Comparison of ENCODE assay signal across 21 mouse cellular contexts in genomic region chr5:35417707-35418106, GRCm38 (mm10). TPM values are rescaled to one million over a fixed set of nuclear protein-coding genes. Genes with fewer than 3 reads are reported as not detected.
"Had no signal": no experiment of that assay in that cellular context is flagged by ENCODE, and none has a peak within 500 bp of the region (broad histone marks: within the 10 kb centered on the region; RNA-seq: fewer than 3 reads in every experiment).

No protein-coding gene starts in this region.

- H3K9me3 ChIP-seq: kidney, embryonic 15.5 days; liver, embryonic 13.5 days; midbrain, embryonic 12.5 days; midbrain, embryonic 15.5 days; neural tube, embryonic 13.5 days had no signal

- ATAC-seq: lung, postnatal 0 days; midbrain, embryonic 15.5 days had no signal

- H3K36me3 ChIP-seq: kidney, embryonic 15.5 days; liver, embryonic 13.5 days; midbrain, embryonic 12.5 days; midbrain, embryonic 15.5 days; neural tube, embryonic 13.5 days had no signal

- H3K4me2 ChIP-seq: kidney, embryonic 15.5 days; liver, embryonic 13.5 days; lung, embryonic 14.5 days; midbrain, embryonic 12.5 days; midbrain, embryonic 15.5 days; neural tube, embryonic 13.5 days had no signal

- H3K27ac ChIP-seq: kidney, embryonic 15.5 days; left cerebral cortex, adult 2 months; liver, embryonic 13.5 days; macrophage; midbrain, embryonic 12.5 days; midbrain, embryonic 15.5 days; neural tube, embryonic 13.5 days had no signal

- H3K4me1 ChIP-seq: kidney, embryonic 15.5 days; liver, embryonic 13.5 days; neural tube, embryonic 13.5 days had no signal

- H3K9ac ChIP-seq: kidney, embryonic 15.5 days; liver, embryonic 13.5 days; lung, embryonic 14.5 days; midbrain, embryonic 12.5 days; midbrain, embryonic 15.5 days; neural tube, embryonic 13.5 days had no signal

- H3K4me3 ChIP-seq: kidney, embryonic 15.5 days; left cerebral cortex, adult 2 months; liver, embryonic 13.5 days; midbrain, embryonic 12.5 days; midbrain, embryonic 15.5 days; neural tube, embryonic 13.5 days had no signal

- DNase-seq: kidney, adult 11 months; kidney, postnatal 10 days; kidney, postnatal 36 days; layer of hippocampus, postnatal 36 days; liver, embryonic 13.5 days; lung, embryonic 14.5 days; right cerebral cortex, postnatal 25 days; spleen, adult 18-20 months; thymus, adult 18-20 months; thymus, postnatal 36 days had no signal

RNA-seq across cellular contexts. Expression of gene Hmx1, which starts 28.8 kb away (rescaled TPM):
- polyA plus RNA-seq: liver, adult 2 months; liver, embryonic 13.5 days; liver, embryonic 16.5 days; lung, embryonic 14.5 days; lung, postnatal 0 days; macrophage; midbrain, embryonic 15.5 days; stomach, embryonic 16.5 days; urinary bladder, adult 2 months had no signal
